Mouse (Mus musculus) telencephalon, adult 2 months (tissue): ENCODE measurements around the gene Arhgap22.
A peak's percentile ranks its signal among the peaks of the same experiment; 100 is the strongest.

Source experiments
- DNase-seq: peaks from one replicate; pipeline ENCODE4 v3.0.0-alpha.2; 2011; ENCODE audit warnings: low read depth, low spot score

Arhgap22 gene

GRCm38 (mm10) chr14:33278374-33278773 is 64.5 kb downstream of the Arhgap22 start:
- DNase-seq: no peak

- DNase-seq: no peak
Measured at GRCm38 (mm10) chr14:33280921-33281320, 67.1 kb downstream of the Arhgap22 start.

GRCm38 (mm10) chr14:33282447-33282846 is 68.6 kb downstream of the Arhgap22 start:
- no peak for DNase-seq

- no peak for DNase-seq
Measured at GRCm38 (mm10) chr14:33287920-33288319, 74.1 kb downstream of the Arhgap22 start.

- no peak for DNase-seq
Measured at GRCm38 (mm10) chr14:33290038-33290437, 76.2 kb downstream of the Arhgap22 start.

- no peak for DNase-seq
Measured at GRCm38 (mm10) chr14:33294488-33294887, 80.7 kb downstream of the Arhgap22 start.

- DNase-seq: peak; percentile 96
Measured at GRCm38 (mm10) chr14:33296698-33297341, 83.0 kb downstream of the Arhgap22 start.

- DNase-seq: no peak
Measured at GRCm38 (mm10) chr14:33300591-33300990, 86.8 kb downstream of the Arhgap22 start.

GRCm38 (mm10) chr14:33303348-33303819 is 89.6 kb downstream of the Arhgap22 start:
- peak; percentile 76 for DNase-seq

GRCm38 (mm10) chr14:33305645-33306281 is 91.9 kb downstream of the Arhgap22 start:
- peak; percentile 27 for DNase-seq

GRCm38 (mm10) chr14:33310719-33311118 is 96.9 kb downstream of the Arhgap22 start:
- DNase-seq: no peak

GRCm38 (mm10) chr14:33312309-33312708 is 98.5 kb downstream of the Arhgap22 start:
- no peak for DNase-seq

- no peak for DNase-seq
Measured at GRCm38 (mm10) chr14:33313624-33314023, 99.8 kb downstream of the Arhgap22 start.

GRCm38 (mm10) chr14:33314160-33314559 is 100.3 kb downstream of the Arhgap22 start:
- DNase-seq: no peak

- DNase-seq: no peak
Measured at GRCm38 (mm10) chr14:33315111-33315510, 101.3 kb downstream of the Arhgap22 start.

- no peak for DNase-seq
Measured at GRCm38 (mm10) chr14:33315771-33316170, 101.9 kb downstream of the Arhgap22 start.

GRCm38 (mm10) chr14:33317946-33318345 is 104.1 kb downstream of the Arhgap22 start:
- no peak for DNase-seq

- no peak for DNase-seq
Measured at GRCm38 (mm10) chr14:33319541-33320521, 106.0 kb downstream of the Arhgap22 start.

GRCm38 (mm10) chr14:33320856-33321255 is 107.0 kb downstream of the Arhgap22 start:
- DNase-seq: no peak

- DNase-seq: no peak
Measured at GRCm38 (mm10) chr14:33322661-33323088, 108.8 kb downstream of the Arhgap22 start.

GRCm38 (mm10) chr14:33324556-33324955 is 110.7 kb downstream of the Arhgap22 start:
- DNase-seq: no peak

GRCm38 (mm10) chr14:33328369-33328768 is 114.5 kb downstream of the Arhgap22 start:
- DNase-seq: no peak
